Mouse (Mus musculus) embryonic facial prominence, embryonic 13.5 days (tissue): ENCODE results near the gene Epop. TPM values are rescaled to one million over a fixed set of nuclear protein-coding genes. Genes with fewer than 3 reads are reported as not detected.
A peak's percentile ranks its signal among the peaks of the same experiment; 100 is the strongest.
"Not testable (repeated sequence)": the region's sequence is repeated elsewhere in the genome, so short reads cannot be mapped to it uniquely, and the experiment has no call there.

ENCODE experiments used
- ATAC-seq: fragments of 200-750 bp; cut with Nextera tagmentation; 2 replicates; pipeline ENCODE4 v1.8.0; 2017; ENCODE audit warnings: low read depth; ENCODE audit not compliant: insufficient number of reproducible peaks, insufficient read depth, low FRiP score, low TSS enrichment
- H3K27ac ChIP-seq: fragments of 300-500 bp; sonication (generic); 2 replicates; pipeline ENCODE4 v1.5.1; 2015; ENCODE audit warnings: moderate library complexity, mild to moderate bottlenecking, inconsistent platforms
- H3K27me3 ChIP-seq: fragments of 300-500 bp; sonication (generic); 2 replicates; pipeline ENCODE4 v1.6.1; 2015; ENCODE audit warnings: mild to moderate bottlenecking, inconsistent platforms
- H3K36me3 ChIP-seq: fragments of 300-500 bp; sonication (generic); 2 replicates; pipeline ENCODE4 v1.6.1; 2015; ENCODE audit warnings: mild to moderate bottlenecking, inconsistent platforms
- H3K4me1 ChIP-seq: fragments of 300-500 bp; sonication (generic); 2 replicates; pipeline ENCODE4 v1.6.1; 2015; ENCODE audit warnings: inconsistent platforms
- H3K4me2 ChIP-seq: fragments of 300-500 bp; sonication (generic); 2 replicates; pipeline ENCODE4 v1.6.1; 2015; ENCODE audit warnings: moderate library complexity, mild to moderate bottlenecking, inconsistent platforms
- H3K4me3 ChIP-seq: fragments of 300-500 bp; sonication (generic); 2 replicates; pipeline ENCODE4 v1.5.1; 2015; ENCODE audit warnings: mild to moderate bottlenecking, inconsistent platforms
- H3K9ac ChIP-seq: fragments of 300-500 bp; sonication (generic); 2 replicates; pipeline ENCODE4 v1.6.1; 2015; ENCODE audit warnings: mild to moderate bottlenecking, inconsistent platforms
- H3K9me3 ChIP-seq: fragments of 300-500 bp; sonication (generic); 2 replicates; pipeline ENCODE4 v1.6.1; 2016; ENCODE audit warnings: inconsistent platforms
- WGBS: fragments of 180-500 bp; shearing (Covaris S2); methylation state at CpG from one replicate; pipeline ENCODE4 v1.1.7; 2015; ENCODE audit warnings: mixed read lengths; 5-methylcytosine and 5-hydroxymethylcytosine counted together
- polyA plus RNA-seq: library from polyadenylated mRNA; unstranded; fragments of >200 nt; fragmentation: Nextera tagmentation; extraction: Ambion mirVana; gene quantifications from 2 replicates; pipeline ENCODE4 v1.2.1, GENCODE M21; 2015

The Epop gene
- polyA plus RNA-seq, 1 experiment from 2014 or later: 7.2 TPM

DNA sequence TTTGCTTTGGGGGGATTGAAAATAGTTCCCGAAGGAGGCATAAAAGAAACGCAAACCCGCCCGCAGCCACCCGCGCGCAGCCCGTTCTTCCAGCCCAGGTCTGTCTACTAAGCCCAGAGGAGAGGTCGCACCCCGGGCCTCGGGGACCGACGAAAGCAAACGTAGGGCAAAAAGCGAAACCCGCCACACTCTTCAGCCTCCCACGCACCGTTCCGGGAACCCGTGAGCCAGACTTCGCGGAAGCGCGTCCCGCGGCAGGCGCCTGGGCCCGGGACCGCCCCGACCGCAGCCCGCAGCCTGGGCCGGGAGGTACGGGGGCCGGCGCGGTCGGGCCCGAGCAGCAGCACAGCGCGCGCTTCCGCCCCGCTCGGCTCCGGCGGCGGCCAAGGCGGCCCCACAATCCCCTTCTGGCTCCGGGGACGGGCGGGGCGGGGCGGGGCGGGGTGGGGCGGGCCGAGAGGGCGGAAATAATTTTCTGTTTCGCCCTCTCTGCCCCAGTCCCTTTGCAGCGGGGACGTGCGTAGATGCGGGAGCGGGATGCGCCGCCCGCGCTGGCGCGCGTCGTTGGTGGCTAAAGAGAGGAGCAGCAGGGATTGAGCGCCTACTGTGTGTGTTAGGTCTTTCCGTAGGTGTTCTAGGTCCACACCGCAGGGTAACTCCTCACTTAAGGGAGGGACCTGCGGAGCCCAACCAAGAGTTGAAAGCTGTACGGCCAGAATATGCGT lies 30.6 kb upstream of the Epop start:
- Histone ChIP-seq H3K4me1 (peaks cover 47% of the 10 kb centered on the region), H3K36me3 (no peaks in the 10 kb centered on the region), H3K9me3 (no peaks in the 10 kb centered on the region), H3K27me3 (peaks cover 21% of the 10 kb centered on the region), H3K9ac (peak overlapping the region; percentile 83), H3K4me3 (peak overlapping the region; percentile 85), H3K4me2 (peak overlapping the region; percentile 78), H3K27ac (peak overlapping the region; percentile 30)
- under 1% methylated on average over 73 of the region's 78 CpGs for WGBS
- ATAC-seq: peak; percentile 80

DNA sequence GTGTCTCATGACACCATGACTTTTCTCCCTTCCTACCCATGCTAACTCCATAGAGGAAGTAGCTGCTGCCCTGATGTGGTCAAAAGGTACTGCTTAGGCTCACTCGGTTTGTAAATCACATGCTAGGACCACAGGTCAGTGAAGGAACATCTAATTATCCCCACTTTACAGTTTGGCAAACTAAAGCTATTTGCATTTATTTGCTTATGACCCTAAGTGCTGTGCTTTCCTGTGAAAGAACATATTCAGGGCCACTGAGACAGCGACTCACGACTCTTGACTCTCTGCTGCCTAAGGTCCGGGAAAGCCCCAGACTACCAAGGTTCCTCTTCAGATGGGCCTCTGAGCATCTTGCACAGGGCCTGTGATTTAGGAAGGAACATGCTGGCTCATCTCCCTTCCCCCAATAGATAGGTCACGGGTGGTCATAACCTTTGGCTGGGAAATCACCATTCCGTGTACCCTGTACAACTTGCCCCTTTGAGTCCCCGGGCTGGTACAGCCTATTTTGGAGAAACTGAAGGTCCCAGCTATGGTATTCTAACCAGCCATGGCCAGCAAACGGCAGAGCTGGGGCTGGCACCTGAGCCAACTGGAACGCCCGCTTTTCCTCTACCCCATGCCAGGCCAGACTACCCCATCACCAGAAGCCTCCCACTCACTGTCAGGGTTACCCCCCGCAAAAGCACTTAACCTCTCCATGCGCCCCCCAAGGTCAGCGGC lies 29.9 kb upstream of the Epop start:
- H3K4me3 ChIP-seq: peak overlapping the region; percentile 85
- H3K27me3 ChIP-seq: peaks cover 21% of the 10 kb centered on the region
- H3K9me3 ChIP-seq: no peaks in the 10 kb centered on the region
- H3K36me3 ChIP-seq: no peaks in the 10 kb centered on the region
- 8% methylated on average over 13 of the region's 13 CpGs for WGBS
- H3K4me2 ChIP-seq: peak overlapping the region; percentile 78
- peak overlapping the region; percentile 30 for H3K27ac ChIP-seq
- peaks cover 39% of the 10 kb centered on the region for H3K4me1 ChIP-seq
- H3K9ac ChIP-seq: peak overlapping the region; percentile 83
- ATAC-seq: no peak

DNA sequence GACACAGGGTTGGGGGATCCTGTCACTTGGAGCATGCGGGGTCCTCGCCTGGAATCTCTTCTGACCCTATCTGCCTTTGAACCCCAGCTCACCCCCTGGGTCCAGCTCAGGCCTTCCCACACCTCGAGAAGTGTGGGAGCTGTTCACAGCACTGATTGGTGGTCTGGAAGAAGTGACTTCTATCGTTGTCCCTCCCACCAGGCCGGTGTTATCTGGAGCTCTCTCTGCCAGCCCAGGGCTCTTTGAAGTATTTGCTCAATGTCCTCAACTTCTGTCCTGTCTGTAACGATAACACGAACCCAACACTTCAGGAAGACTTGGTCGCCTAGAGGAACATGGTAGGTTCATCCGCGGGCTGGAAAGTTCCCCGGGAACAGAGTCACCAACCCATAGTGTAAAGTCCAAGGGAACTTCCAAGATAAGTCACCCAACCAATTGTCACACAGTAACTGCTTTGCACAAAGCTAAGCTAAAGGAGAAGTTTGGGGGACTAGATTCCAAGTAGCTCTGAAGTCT lies 29.3 kb upstream of the Epop start:
- H3K27me3 ChIP-seq: peaks cover 21% of the 10 kb centered on the region
- WGBS: 74% methylated on average over 11 of the region's 11 CpGs
- peak overlapping the region; percentile 85; the same call in 1 of the 2 replicates for H3K4me3 ChIP-seq
- no peaks in the 10 kb centered on the region for H3K9me3 ChIP-seq
- H3K27ac ChIP-seq: no peak overlapping the region
- peak overlapping the region; percentile 83 for H3K9ac ChIP-seq
- H3K36me3 ChIP-seq: no peaks in the 10 kb centered on the region
- H3K4me1 ChIP-seq: peaks cover 36% of the 10 kb centered on the region
- H3K4me2 ChIP-seq: peak overlapping the region; percentile 78
- ATAC-seq: no peak

DNA sequence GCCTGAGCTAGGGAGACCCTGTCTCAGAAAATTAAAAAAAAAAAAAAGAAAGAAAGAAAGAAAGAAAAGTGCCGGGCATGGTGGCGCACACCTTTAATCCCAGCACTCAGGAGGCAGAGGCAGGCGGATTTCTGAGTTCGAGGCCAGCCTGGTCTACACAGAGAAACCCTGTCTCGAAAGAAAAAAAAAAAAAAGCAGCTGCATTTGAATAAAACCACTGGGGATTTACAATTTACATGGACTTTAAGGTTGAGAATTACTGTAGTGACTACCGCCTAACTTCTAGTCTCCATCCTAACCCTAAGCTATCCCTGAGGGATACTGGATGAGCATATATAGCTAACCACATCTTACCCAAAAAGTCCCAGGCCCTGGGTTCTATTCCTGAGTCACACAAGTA lies 28.5 kb upstream of the Epop start:
- H3K36me3 ChIP-seq, H3K4me2 ChIP-seq, ATAC-seq, H3K9ac ChIP-seq, H3K9me3 ChIP-seq, H3K4me3 ChIP-seq, H3K27ac ChIP-seq: not testable (repeated sequence)
- Histone ChIP-seq H3K4me1 (peaks cover 36% of the 10 kb centered on the region), H3K27me3 (peaks cover 21% of the 10 kb centered on the region)
- 85% methylated on average over 6 of the region's 6 CpGs for WGBS

DNA sequence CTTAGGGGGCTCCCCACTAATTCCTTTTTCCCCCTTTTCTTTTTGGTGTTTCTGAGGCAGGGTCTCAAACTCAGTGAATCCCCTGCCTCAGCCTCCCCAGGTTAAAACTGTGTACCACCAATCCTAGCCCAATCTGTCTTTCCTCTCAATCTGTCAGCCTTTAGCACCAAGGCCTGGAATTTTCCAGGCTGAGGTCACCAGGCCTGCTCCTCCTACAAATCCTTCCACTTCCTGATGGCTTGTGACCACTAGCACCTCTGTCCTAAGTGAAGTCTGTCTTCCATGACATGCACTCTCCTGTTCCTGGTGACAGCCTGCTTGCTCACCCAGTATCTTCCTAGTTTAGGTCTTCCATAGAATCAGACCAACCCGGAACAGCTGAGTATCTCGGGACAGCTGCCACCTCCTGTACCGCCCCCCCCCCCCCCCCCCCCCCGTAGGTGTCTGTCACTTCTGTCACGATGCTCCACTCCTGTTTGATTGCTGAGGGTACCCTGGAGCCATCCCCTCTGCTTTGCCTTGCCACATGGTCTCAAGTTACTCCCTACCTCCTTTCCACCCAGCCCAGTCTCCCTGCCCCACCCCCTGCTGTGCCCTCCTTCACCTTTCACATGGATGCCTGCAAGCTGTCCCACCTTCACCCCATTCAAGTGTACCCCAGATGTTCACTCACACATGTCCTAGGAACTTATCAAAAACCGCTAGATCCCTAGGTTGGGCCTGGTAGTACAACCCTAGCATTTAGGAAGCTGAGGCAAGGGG lies 27.9 kb upstream of the Epop start:
- H3K27me3 ChIP-seq: peaks cover 19% of the 10 kb centered on the region
- H3K9ac ChIP-seq: no peak overlapping the region
- 37% methylated on average over 4 of the region's 6 CpGs for WGBS
- no peak overlapping the region for H3K4me3 ChIP-seq
- no peak for ATAC-seq
- H3K9me3 ChIP-seq: no peaks in the 10 kb centered on the region
- no peak overlapping the region for H3K27ac ChIP-seq
- no peaks in the 10 kb centered on the region for H3K36me3 ChIP-seq
- H3K4me2 ChIP-seq: no peak overlapping the region
- peaks cover 32% of the 10 kb centered on the region for H3K4me1 ChIP-seq

DNA sequence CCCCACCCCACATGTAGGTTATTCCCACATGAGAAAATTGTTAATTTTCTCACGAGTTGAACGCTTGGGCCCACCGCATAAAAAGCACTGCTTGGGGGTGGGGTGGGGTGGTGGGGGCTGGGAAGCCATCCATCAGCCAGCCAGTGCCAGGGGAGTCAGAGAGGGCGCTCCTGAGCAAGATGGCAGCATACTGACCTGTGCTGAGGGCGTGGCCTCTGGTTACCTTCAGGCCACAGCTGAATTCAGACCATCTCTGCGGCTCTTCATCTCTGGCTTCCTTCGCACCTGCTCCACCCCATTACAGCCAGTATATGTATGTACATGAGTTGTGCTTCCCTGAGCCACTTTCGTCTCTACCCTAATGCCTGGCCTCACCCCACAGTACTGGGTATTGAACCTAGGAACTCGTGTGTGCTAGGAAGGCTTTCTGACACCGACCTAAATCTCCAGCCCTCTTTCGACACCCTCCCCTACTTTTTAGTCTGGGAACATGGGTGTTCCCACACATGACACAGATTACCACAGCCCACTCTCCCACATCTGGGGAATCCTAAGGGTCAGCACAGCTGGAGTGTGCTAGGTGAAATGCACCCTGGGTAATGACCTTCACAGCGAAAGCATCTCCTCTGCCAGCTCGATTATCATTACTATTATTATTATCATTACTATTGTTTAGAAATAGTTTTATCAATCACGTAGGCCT lies 26.9 kb upstream of the Epop start:
- ATAC-seq: no peak

DNA sequence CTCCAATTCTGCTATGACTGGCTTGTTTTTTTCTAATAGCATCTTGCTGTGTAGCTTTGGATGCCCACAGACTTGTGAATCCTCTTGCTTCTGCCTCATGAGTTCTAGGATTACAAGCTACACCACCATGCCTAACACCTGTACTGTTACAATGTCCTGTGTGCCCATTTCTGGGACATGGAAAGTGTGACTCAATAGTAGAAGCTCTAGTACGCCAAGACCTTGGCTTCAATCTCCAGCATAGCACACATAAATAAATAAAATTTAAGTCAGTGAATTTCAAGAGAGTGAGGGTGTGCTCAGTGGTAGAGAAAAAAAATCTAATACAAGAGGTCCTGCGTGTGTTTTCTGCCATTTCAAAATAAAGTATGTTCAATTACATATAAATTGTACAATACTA lies 24.7 kb upstream of the Epop start:
- Histone ChIP-seq H3K36me3 (no peaks in the 10 kb centered on the region), H3K4me2 (no peak overlapping the region), H3K4me1 (peaks cover 12% of the 10 kb centered on the region), H3K9me3 (no peaks in the 10 kb centered on the region), H3K27ac (no peak overlapping the region), H3K27me3 (no peaks in the 10 kb centered on the region), H3K9ac (no peak overlapping the region), H3K4me3 (no peak overlapping the region)
- 88% methylated on average over 2 of the region's 2 CpGs for WGBS
- no peak for ATAC-seq

More for the DNA sequence above, 26.9 kb upstream of the Epop start:
- Histone ChIP-seq H3K4me2 (no peak overlapping the region), H3K9ac (no peak overlapping the region), H3K27me3 (peaks cover 10% of the 10 kb centered on the region), H3K27ac (no peak overlapping the region), H3K9me3 (no peaks in the 10 kb centered on the region), H3K36me3 (no peaks in the 10 kb centered on the region), H3K4me1 (peaks cover 22% of the 10 kb centered on the region), H3K4me3 (no peak overlapping the region)
- WGBS: 72% methylated on average over 14 of the region's 14 CpGs

DNA sequence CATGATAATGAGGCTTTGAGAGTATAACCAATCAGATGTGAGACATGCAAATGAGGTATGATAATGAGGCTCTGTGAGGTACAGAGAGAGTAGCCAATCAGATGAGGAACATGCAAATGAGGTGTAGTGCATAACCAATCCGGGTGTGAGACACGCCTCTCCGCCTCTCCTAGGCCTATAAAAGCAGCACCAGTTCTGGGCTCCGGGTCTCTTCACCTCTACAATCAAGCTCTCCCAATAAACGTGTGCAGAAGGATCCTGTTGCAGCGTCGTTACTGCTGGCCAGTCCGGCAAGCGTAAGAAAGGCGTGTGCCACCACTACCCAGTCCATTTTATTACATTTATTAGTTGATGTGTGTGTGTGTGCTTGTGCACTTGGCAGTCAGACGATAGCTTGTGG lies 23.9 kb upstream of the Epop start:
- 94% methylated on average over 11 of the region's 11 CpGs for WGBS
- not testable (repeated sequence) for H3K9ac ChIP-seq, ATAC-seq, H3K27me3 ChIP-seq, H3K4me1 ChIP-seq, H3K9me3 ChIP-seq, H3K4me2 ChIP-seq, H3K4me3 ChIP-seq, H3K27ac ChIP-seq, H3K36me3 ChIP-seq

DNA sequence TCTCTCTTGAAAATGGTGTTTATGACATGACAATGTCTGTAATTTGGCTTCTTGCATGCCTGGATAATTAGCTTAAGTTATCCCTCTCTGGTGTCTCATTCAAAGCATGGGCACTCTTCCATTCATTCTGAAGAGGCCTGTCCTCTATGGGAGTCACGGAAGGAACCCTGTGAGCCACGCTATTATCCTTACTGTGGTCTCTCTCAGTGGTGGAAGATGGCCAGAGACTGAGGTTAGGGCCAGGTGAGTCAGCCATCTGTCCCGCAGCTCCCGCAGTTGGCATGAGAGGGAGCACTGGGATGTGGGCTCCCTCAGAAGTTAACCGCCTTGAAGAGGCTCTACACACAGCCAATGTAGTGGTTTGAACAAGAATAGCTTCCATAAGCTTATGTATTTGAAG lies 20.8 kb upstream of the Epop start:
- Histone ChIP-seq H3K27me3 (no peaks in the 10 kb centered on the region), H3K9me3 (no peaks in the 10 kb centered on the region), H3K4me1 (peaks cover 6% of the 10 kb centered on the region; the same call in 1 of the 2 replicates), H3K4me2 (no peak overlapping the region), H3K27ac (no peak overlapping the region), H3K4me3 (no peak overlapping the region), H3K36me3 (no peaks in the 10 kb centered on the region), H3K9ac (no peak overlapping the region)
- WGBS: 57% methylated on average over 5 of the region's 5 CpGs
- no peak for ATAC-seq

DNA sequence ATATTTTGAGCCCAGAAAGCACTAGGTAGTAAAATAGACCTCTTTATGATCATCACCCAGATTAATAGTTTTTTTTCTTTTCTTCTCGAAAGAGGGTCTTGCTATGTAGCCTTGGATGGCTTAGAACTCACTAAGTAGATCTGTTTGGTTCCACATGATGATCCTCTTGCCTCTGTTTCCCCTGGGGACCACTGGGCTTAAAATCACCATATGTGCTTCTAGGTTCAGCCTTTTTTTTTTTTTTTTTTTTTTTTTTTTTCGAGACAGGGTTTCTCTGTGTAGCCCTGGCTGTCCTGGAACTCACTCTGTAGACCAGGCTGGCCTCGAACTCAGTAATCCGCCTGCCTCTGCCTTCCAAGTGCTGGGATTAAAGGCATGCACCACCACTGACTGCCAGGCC lies 19.0 kb upstream of the Epop start:
- H3K9me3 ChIP-seq, H3K4me3 ChIP-seq, H3K27ac ChIP-seq, H3K9ac ChIP-seq, H3K4me2 ChIP-seq, H3K27me3 ChIP-seq, H3K4me1 ChIP-seq, H3K36me3 ChIP-seq, ATAC-seq: not testable (repeated sequence)
- 78% methylated on average over 4 of the region's 4 CpGs for WGBS

DNA sequence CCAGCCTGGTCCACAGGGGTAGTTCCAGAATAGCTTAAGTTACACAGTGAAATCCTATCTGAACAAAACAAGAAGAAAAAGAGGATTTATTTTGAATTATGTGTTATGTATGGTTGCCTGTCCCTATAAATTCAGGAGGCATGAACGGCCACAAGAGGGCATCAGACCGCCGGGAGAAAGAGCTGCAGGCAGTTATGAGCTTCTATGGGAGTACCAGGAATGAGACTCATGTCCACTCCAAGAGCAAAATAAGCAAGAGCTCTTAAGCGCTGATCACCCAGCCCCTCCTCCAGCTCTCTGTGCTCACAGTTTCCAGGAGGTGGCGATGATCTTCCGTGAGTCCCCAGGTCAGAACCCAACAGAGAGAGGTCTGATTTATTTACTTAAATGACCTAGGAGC lies 15.3 kb upstream of the Epop start:
- 7% methylated on average over 6 of the region's 6 CpGs for WGBS
- no peak overlapping the region for H3K9ac ChIP-seq
- no peak for ATAC-seq

More for the DNA sequence above, 15.3 kb upstream of the Epop start:
- Histone ChIP-seq H3K36me3 (no peaks in the 10 kb centered on the region), H3K4me2 (no peak overlapping the region), H3K4me3 (no peak overlapping the region), H3K27ac (no peak overlapping the region), H3K27me3 (no peaks in the 10 kb centered on the region), H3K9me3 (no peaks in the 10 kb centered on the region), H3K4me1 (no peaks in the 10 kb centered on the region)
